Mouse (Mus musculus): ENCODE measurements around the gene Tiprl.

- TF ChIP-seq POLR2A (IDR thresholded peaks at IDR 0.05; ENCODE audit: insufficient read depth, low read depth, low read length) (no peak), CTCF (IDR thresholded peaks at IDR 0.05; ENCODE audit: insufficient read depth, low read depth, low read length) (no peak)
Observed at GRCm38 (mm10) chr1:165250546-165250945, 13.8 kb upstream of the Tiprl start.
